Mouse (Mus musculus) induced T-regulatory cell, adult 2 months (primary cell): ENCODE results near the gene Iqsec3.

Experiments used
- DNase-seq: peaks from one replicate; pipeline ENCODE4 v3.0.0-alpha.2; 2012; ENCODE audit warnings: low read depth

Gene Iqsec3

DNA sequence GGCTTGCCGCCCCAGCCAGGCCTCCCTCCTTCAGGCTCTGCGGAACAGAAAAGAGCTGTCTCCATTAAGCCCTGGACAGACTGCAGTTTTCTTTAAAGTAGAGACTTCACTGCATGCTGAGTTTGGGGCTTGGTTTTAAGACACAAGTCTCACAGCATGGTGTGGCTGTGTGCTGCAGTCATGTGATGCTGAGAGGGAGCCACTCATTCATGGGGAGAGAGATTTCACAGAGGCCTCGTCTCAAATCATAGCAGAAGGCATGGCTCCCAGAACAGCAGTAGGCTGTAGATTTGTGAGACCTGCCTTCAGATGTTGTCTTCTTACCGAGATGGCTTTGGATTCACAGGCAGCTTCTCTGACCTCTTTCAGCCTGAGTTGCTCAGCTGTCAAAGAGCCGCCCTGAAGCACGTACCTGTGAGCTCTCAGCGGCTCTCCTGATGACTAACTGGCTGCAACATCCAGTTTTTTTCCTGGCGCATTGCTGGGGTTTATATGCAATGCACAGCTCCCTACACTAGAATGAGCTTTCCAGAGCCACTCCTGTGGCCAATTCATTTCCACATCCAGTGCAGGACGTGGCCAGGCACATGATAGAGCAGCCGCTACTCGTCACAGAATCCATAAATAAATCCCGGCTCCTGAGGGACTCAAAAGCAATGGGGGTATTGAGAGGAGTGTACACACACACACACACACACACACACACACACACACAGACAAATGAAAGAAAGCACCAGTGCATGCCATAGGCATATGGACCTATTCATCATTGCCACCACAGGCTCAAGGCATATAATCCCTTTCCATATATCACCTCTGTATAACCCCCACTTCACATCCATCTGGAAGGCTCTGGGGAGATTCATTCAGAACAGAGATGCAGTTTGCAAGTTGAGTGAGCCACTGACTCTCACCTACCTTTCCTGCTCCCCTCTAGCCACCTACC is 18.7 kb downstream of the Iqsec3 start:
- no peak for DNase-seq

DNA sequence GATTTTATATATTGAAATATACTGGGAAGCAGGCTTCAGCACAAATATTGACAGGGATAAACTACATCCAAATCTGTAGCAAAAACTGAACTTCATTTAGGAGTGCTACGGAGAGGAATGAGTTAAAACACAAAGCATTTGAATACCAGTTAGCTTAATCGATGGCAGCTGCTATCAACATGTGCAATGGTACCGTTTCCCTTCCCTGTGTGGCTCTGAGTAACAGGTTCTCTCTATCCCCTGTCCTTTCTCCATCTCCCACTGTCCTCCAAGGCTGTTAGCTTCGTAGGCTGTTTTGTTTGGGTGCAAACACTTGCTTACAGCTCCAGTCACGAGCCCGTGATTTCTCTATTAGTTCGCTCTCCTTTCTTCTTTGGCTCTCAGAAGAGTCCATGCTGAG is 19.7 kb downstream of the Iqsec3 start:
- no peak for DNase-seq

DNA sequence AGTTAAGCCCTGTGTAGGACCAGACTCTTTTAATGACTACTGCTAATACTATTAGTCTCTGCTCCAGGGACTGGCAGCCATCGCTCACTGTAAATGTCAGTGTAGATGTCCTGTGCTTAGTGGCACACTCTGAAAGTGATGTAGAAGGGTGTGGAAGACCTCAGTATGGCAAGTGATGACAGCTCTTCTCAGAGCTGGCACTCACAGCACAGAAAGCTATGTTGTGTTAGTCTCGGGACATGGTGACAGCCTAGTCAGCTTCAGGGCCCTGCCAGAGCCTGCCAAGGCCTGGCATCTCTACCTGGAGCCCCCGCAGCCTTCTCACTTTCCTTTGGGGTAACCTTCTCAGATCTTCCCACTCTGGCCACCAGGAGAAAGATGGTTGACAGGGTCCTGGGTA is 21.8 kb downstream of the Iqsec3 start:
- DNase-seq, result no peak

DNA sequence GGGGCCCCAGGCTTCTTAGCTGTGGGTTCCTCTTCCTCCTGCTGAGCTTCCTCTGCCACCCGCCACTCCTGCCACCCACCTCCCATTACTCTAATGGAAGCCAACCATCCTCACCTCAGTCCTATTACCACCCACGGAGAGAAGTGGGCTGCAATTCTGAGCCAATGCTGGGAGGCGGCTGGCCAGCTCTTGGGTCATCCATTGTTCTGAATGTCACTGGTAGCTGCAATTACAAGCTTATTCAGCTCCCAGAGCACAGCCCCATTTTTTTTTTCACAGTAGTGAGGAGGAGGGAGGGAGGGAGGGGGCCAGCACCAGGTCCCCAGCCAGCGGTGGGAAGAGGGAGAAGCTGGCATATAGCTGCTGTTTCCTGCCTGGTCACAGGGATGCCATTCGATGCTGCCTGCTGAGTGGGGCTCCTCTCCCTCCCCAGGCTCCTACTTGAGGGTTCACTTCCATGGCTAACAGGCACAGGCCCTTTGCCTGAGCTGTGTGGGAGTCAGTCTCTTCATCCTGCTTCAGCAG is 32.7 kb downstream of the Iqsec3 start:
- no peak for DNase-seq

DNA sequence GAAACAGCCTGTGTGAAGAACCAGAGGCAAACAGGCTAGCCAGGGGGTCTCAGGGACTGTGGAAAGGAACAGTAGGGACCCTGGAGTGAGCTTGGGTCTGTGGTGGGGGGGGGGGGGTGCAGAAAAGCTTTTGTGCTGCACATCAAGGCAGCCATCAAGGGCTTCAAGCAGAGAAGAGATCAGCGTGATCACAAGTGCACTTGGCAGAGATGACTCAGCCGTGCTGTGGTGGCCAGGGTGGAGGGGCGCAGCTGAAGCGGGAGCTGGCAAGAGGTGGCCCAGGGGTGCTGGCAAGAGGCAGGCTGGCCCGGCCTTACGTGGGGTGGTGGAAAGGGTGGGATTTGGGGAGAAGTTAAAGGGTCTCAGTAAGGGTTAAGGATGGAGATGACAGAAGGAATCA is 48.6 kb downstream of the Iqsec3 start:
- DNase-seq, result no peak

DNA sequence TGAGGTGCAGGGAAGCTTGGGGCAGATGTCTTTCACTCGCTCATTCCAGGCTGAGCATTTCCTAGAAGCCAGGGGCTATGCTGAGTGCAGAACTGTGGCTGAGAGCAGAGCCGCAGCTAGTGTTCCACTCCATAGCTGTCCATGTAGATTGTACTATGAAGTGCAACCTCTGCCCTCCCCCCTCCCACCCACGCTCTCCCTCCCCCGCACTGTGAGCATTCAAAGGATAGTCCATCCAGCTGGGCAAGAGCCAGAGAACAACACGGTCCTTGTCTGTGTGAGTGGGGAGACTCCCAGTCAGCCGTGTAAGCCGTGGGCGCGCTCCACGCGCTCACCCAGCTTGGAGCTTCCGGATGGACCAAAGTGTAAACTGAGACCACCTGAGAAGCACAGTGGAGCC is 49.1 kb downstream of the Iqsec3 start:
- DNase-seq, result no peak

DNA sequence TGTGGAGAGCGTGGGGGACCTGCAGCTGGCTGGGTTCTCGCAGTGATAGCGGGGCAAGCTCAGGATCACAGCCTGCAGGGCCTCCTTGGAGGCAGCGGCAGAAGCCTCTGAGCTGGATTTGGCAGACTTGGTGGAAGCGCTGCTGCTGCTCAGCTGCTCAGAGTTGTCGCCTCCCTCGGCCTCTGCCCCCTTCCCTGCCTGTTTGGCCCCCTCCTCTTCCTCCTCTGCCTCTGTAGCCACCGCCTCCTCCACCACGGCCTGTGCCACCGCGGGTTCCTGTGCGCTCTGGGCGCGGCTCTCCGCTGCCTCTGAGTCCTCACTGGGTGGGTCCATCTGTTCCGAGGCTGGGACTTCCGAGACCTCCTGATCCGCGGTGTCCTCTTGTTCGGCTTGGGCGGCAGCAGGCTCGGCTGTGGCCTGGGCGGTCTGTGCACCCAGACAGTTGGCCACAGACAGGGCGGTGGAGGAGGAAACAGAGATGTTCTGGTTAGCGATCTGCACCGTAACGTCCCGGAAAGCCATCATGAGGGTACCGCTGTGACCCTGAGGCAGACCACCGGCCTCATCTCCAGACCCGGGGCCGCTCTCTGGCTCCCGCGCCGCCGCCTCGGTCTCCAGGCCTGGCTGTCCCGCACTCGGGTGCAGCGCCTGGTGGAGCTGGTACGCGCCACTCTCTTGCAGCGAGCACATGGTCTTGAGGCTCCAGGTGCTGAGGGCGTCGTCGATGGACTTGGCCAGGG is 60.8 kb downstream of the Iqsec3 start:
- DNase-seq, result no peak

DNA sequence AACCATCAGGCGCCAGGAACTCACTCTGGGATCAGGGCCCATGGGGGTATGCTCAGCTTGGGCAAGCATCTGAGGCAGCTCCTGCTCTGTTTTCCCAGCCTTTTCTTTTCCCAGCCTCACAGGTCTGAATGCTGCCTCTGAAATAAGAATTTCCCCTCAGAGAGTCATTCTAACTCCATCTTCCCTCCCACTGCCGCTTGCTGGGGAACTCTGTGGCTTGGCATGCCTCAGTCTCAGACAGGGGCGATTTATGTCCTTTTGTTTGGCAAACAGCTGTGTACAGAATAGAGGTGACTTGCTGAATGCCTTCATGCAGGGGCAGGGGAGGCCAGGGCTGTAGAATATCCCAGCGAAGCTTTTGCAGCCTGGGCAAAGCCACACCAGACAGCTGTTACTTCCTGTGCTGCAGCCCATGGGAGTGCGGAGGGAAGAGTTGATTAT is 65.9 kb downstream of the Iqsec3 start:
- DNase-seq, result no peak

DNA sequence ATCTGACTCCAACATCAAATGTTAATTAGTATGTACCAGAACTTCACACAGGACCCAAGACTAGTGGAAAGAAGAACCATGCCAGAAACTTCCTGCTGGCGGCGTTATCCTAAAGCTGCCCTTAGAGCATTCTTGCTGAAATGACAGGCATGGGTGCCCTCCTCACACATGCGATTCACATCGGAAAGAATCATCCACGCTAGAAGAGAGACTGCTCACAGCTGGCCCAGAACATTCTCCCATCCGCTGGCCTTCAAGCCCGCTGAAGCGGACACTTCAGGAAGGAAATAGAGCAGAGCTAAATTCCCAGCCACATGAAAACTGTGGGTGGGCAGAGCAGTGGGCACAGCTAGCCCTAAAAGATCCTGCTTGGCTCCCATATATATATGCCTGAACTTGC is 68.2 kb downstream of the Iqsec3 start:
- no peak for DNase-seq

DNA sequence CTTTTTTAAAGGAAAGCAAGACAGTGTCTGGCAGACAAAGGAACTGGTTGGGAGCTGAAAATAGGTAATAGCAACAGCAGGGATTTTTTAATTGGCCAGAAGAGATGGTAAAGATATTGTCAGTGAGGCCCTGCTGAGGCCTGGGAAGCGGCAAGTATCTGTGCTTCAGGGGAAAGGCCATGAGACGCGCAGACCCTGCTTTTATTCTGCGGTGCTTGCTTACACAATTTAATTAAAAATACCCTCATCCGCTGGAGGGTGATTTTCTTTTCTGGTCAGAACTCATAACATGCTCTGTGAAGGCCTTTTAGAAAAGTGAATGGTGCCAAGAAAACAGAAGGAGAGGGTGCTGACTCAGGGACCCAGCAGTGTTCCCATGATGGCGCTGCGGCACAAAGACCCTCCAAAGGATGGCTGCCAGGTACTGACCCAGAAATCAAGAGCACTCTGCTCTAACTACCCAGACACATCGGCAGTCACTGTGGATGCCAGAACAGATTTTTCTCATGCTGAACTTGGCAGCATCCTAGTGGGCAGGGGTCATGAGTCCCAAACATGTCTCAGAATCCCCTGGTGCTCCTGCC is 70.7 kb downstream of the Iqsec3 start:
- DNase-seq, result no peak

DNA sequence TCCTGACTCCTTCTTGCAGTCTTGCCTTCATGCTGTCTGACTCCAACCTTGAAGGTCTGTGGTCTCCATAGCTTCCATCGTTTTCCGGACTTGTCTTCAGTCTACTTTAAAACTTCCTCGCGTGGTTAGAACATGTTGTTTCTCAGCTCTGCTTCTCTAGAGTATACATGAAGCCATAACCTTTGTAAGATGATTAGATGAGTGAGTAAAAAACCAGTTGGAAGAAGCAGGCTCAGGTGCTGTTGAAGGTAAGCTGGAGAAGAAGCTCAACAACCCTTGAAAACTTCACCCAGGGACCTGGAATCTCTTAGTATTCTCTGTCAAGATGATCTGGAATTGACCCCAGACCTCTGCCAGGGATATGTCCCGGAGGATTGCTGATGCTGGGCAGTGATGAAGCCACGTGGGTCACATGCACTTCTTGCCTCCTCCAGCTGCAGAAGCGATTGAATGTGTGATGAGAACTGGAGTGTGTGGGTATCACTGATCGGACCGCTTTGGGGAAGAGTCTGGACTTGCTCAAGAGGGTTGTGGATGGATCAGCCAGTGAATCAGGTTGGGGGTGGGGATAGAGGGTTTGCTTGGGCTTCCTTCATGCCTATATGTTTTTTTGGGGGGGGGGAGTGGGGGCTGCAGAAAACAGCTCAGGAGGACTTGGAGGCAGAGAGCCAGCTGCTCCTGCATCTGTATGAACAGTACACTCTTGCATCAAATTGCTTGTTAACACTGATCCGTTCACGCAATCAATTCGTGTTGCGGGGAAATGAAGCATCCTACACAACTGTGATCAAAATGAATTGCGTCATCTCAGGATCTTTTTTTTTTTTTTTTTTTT is 71.4 kb downstream of the Iqsec3 start:
- no peak for DNase-seq

DNA sequence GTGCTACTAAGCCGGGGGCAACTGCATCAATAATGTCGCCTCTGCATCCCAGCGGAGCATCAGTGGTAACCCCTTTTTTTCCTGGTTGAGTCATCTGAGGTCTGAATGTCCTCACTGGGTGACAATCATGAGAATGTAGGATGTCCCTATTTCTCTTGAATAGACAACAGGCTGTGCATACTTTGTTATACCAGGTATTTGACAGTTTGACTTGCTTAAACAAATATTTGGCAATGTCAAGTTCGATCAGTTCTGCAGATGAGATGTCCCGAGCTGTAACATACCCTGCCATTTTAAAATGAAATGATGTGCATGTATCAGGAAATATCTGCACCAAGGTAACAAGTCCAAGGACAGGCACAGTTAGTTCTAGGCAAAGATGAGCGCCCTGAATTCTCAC is 72.3 kb downstream of the Iqsec3 start:
- DNase-seq, result no peak

DNA sequence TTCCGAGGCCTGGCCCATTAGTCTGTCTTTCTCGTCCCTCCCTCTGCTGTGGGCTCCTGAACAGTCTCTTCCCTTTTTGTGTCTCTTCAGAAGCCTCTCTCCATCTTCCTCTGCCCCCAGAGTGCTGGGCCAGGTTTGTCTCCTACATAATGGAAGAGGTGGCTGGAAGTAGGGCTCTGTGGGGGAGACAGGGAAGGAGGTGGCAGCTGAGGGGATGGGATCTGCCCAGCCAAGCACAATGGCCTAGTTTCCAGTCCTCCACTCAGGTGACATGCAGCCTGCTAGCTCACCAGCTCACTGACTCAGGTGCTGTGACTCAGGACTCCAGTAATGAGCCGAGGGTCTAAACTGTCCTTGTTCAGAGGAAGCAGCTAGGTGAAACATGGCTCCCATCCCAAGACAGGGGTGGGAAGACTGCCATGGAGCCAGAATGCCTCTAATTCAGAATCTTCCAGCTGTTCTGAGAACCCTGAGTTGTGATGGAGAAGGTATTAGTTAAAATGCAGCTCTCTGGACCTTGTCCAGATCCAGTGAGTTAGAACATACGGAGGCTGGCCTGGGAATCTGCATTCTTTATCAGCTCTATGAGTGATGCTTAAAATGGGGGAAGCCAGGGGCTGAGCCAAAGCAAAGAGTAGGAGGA is 80.7 kb downstream of the Iqsec3 start:
- no peak for DNase-seq

DNA sequence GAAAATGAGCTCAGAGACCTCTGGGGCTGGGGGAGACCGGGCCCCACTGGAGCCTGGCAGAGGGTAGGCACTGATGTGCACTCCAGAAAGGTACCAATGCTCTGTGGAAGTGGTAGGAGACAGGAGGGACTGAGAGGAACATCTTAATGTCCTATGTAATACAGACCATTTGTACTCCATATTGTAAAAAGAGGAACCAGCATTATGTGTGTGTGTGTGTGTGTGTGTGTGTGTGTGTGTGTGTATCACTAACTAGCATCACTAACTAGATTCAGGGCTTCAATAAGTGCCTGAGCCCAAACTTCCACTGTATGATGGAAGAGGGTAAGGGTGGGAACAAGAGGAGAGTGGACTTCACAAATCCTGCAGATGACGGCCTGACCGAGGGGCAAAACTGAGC is 88.1 kb downstream of the Iqsec3 start:
- no peak for DNase-seq

DNA sequence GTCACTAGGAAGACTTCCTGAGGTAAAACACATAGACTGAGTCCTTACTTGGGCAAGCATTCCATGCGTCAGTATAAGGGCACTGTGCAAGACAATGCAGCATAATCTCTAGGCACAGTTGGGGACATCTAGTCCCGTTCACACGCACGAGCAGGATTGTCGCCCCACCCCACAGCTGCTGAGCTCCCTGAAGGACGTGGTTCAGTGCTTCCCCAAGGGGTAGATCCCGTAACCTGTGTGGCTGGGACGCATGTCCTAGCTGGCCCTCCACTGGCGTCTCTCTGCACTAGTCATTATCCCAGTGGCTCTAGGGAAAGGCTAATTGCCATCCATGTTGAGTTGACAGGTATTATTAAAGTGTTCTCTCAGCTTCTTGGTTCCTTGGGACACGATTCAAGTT is 91.4 kb downstream of the Iqsec3 start:
- DNase-seq, result no peak

DNA sequence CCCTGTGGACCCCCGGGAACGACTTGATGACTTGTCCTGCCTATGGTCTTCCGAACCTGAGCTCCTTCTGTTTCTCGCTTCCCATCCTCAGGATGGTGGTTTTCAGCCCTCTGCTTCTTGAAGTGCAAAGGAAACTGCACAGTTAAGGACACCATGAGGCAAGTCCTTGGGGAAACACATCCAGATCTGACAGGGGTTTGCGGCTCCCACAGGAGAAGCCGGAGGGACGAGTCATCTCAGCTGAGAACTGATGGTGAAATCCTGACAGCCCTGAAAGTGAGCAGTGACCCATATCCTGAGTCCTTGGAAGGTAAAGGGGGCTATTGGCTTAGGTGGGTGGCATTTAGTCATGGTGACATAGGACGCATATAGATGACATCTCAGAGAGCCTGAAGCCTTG is 92.9 kb downstream of the Iqsec3 start:
- no peak for DNase-seq

DNA sequence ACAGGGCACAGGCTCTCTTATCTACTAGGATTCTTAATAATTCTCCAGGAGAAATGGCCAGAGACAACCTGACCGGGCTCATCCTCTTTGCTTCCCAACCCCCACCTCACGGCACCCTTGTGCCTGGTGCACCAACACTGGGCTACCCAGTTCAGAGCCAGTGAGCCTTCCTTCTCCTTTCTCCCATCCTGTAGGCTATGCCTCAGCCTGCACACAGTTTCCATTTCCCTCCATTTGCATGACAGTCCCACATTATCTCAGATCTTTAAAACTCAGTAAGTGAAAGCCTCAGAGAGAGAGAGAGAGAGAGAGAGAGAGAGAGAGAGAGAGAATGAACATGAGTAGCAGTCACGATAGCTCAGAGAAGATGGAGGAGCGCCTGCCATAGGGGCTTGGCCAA is 95.2 kb downstream of the Iqsec3 start:
- no peak for DNase-seq

DNA sequence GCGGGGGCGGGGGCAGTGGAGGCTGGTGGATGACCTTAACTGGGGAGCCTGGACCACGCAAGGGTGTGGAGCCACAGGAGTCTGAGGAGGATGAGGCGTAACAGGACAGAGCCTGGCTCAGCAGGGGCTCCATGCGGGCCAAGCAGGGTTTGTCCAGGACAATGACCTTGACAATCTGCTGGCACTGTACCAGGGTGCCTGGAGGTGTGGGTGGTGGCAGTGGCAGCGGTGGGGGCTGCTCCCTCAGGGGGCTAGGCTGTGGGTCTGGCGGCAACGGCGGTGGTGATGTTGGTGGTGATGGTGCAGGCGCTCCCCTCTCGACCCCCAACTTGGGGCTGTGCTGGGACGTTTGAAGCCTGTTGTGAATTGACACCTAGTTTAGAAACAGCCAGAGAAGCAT is 97.3 kb downstream of the Iqsec3 start:
- DNase-seq, result no peak

DNA sequence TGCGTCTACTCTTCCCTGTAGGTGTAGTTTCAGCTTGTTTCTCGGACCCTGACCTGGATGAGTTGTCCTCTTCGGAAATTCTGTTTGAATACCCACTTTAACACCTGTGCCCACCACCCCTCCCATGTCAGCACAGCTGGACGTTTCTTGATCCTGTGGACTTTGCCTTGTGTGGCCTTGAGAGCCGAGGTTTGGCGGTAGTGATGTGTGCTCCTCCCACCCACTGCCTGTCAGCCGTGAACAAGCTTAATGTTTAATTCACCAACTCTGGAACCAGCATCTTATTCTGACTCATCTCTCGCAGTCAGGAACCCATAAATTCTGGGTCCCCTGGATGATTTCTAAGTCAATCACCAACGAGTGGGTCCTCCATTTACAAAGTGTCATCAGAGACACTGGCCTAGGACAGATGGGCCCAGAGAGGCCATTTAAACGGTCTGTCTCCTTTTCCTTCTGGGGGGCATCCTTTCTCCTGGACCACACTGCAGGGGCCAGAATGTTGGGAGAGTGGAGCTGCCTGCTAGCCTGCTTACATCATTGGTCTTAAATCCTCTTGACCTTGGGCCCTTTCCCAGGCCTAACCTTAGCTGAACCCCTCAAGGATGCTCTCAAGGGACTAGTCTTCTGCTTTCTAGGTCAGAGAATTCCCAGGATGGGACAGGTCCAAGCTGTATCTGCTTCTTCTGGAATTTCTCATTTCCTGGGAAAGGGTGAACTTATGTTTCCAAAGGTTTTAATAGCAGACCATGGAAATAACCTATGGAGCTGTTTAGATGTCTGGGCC is 102.1 kb downstream of the Iqsec3 start:
- DNase-seq, result no peak

DNA sequence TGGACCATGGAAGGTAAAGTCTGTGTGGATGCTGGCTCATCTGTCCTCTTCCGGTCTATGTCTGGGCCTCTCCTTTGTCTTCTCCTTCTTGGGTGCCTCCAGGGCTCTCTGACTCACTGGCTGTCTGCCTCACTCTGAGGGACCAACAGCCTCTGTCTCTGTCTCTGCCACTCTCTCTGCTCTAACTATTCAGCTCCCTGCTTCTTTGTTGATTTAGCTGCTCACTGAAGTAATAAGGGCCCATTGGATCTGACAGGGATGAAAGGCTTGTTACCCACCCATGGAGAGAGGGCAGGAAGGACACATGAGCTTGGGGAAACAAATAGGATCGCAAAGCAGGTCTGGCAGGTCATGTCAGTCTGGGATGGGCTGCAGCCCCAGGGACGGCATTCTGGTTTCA is 106.4 kb downstream of the Iqsec3 start:
- DNase-seq, result no peak

DNA sequence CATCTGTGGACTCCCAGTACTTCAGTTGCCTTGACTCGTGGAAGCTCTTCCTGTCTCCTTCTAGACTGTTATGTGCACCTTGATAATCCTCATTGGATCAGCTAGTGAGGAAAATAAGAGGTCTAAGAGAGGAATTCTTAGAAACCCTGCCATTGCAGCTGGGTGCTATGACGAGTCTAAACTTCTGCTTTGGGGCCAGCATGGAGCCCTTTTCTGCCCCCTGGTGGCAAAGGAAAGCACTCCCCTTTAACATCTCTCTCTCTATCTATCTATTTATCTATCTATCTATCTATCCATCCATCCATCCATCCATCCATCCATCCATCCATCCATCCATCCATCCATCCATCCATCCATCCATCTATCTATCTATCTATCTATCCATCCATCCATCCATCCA is 106.9 kb downstream of the Iqsec3 start:
- DNase-seq, result peak; percentile 47
